Mouse (Mus musculus): Measurements from ENCODE around the gene Slfn8.
"Not testable (repeated sequence)": the region's sequence is repeated elsewhere in the genome, so short reads cannot be mapped to it uniquely, and the experiment has no call there.

Slfn8 gene

DNA sequence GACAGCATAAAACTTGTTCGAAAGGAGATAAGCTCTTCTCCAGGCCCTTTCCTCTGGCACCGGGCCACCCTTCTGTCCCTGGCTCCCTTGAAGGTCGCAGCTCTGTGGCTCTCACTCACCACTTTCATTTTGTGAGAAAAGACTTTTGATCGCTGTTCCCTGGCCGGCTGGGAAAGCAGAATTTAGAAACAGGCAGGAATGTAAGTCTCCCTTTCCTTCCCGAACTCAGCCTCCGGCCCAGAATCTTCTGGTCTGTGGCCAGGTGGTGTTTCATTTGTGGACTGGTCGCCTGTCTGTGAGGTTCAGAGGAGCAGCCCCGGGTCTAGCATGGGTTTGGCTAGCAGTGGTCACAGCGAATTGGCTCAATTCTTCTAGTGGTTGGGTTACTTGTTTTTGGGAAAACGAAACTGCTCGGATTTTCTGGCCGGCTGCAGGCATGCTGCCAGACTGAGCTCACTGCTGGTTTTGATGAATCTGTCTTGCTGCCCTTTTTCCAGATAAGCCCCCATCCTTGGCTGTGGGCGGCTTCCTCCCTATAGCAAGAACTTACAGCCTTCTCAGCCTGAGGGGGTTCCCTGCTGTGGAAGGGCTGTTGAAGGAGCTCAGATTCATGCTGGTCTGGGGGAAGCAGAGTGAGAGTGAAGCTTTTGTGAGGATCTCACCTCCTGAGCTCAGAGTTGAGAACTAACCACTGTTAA is 29.0 kb downstream of the Slfn8 start, which contains the start of gene Slfn9:
Slfn9 (minus strand) TSS at position 362 of the 698 bp plus-strand sequence.
- DNase-seq (ENCODE audit: low read depth, low spot score) = peak; percentile 21

GRCm38 (mm10) chr11:82990612-82991385 is 29.8 kb downstream of the Slfn8 start:
- DNase-seq (ENCODE audit: low read depth, low spot score) = not testable (repeated sequence)

DNA sequence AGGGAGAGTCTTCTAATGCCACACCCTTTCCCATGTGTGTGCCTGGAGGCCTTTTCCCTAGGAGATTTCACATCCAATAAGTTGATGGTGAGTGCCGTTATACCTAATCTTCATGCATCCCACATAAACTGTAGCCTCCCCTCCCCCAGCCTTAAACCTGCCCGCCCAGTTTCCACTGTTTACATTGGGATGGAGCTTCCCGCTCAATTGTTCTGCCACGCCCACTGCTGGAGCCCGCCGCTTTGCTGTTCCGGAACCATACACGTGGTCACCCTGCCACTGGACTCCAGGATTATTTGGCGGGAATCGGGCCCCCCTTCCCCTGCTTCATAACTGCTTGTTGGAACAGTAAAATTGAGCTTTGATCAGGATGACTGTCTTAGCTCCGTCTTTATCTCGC is 31.3 kb downstream of the Slfn8 start:
- DNase-seq (ENCODE audit: low read depth, low spot score) = no peak

DNA sequence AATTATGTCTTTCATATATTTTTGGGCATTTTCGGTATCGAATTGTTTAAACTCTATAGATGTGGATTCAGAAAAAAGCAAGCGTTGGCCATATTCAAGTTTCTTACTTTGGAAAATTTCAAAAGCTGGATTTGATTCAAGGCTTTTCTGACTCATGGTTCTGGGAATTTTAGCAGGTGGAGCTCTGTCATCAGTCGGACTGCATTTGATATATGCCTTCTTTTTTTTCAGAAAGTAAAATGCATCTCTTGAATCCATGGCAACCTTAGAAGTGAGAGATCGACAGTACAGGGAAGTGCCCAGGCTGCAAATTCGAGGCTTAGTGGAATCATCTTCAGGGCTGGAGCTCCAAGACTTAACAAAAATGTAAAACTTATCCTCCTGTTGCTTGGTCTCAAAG is 33.0 kb downstream of the Slfn8 start:
- peak; percentile 41 for DNase-seq (ENCODE audit: low read depth, low spot score)

GRCm38 (mm10) chr11:82983193-82983592 is 37.4 kb downstream of the Slfn8 start:
- no peak for DNase-seq (ENCODE audit: low read depth, low spot score)

DNA sequence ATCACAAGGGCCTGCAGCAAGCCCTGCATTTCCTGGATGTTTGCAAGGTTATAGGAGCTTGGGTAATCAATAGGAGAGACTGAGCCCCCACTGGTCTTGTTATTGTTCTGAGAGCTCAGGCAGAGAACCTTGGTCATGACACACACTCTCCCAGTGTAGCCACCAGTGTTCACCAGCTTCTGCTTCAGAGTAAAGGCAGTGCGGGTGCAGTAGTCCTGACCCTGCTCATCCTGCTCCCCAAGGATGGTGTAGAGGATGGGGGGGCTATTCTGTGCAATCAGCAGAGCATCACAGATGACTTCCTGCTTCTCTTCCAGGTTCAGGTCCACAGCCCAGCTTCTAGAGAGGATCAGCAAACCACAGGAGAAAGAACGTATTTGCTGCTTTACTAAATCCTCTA is 38.2 kb downstream of the Slfn8 start:
- DNase-seq (ENCODE audit: low read depth, low spot score) = not testable (repeated sequence)

DNA sequence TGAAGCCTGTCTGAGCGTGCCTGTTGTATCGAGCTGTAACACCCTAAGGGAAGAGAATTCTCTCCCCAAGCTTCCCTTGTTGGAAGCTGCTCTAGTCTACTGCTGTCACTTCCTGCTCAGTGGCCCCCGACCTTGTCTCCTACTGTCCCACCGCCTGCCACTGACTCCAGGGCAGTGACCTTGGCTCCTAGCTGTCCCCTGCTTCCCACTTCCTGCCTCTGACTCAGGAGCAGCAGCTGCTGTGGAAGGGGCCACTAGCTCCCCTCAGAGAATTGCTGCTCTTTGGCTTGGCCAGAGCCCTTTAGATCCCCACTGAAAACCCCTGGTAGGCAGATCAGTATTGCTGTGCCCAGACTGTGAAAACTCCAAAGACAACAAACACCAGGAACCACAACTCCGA is 46.7 kb downstream of the Slfn8 start:
- DNase-seq (ENCODE audit: low read depth, low spot score) = no peak

GRCm38 (mm10) chr11:82971590-82971974 is 49.0 kb downstream of the Slfn8 start:
- no peak for DNase-seq (ENCODE audit: low read depth, low spot score)

- DNase-seq (ENCODE audit: low read depth, low spot score) = peak; percentile 73
Observed at GRCm38 (mm10) chr11:82970712-82971589, 49.7 kb downstream of the Slfn8 start.

DNA sequence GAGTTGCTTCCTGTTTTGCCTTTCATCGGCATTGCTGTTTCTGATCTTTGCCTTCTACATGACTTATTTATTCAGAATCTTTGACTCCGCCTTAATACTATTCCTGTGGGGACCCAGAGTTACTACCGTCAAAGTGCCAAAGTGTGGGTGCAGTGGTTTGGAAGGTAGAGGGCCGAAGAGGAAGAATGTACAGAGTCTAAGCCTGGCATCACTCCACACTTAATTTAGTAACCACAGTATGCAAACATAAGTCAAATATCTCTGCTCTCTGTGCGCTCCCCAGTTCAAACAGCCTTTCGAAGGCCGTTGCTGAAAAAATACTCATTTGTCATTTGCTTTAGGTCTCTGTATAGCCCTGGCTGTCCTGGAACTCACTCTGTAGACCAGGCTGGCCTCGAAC is 58.4 kb downstream of the Slfn8 start:
- DNase-seq (ENCODE audit: low read depth, low spot score) = no peak

DNA sequence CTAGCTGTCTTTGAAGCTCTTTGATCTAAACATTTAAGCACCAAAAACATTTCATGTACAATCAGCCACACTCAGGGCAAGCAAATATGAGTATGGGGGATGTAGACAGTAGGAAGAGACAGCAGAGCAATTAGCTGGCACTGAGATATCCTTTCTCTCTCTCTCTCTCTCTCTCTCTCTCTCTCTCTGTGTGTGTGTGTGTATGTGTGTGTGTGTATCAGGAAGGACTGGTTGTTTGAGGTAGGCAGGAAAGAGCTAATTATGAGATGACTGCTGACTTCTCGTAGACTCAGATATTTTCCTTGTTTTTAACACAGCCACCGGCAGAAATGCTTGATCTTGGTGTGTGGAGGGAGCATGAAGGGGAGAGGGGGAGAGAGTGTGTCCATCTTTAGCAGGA is 58.9 kb downstream of the Slfn8 start:
- no peak for DNase-seq (ENCODE audit: low read depth, low spot score)

- DNase-seq (ENCODE audit: low read depth, low spot score) = peak; percentile 43
Observed at GRCm38 (mm10) chr11:82959613-82960012, 61.0 kb downstream of the Slfn8 start.

- no peak for DNase-seq (ENCODE audit: low read depth, low spot score)
Observed at GRCm38 (mm10) chr11:82956925-82957324, 63.7 kb downstream of the Slfn8 start.

GRCm38 (mm10) chr11:82954631-82955030 is 66.0 kb downstream of the Slfn8 start:
- DNase-seq (ENCODE audit: low read depth, low spot score) = no peak

- no peak for DNase-seq (ENCODE audit: low read depth, low spot score)
Observed at GRCm38 (mm10) chr11:82952612-82953542, 67.7 kb downstream of the Slfn8 start.

Measured in brain, adult 2 months (tissue).